Mouse (Mus musculus): ENCODE data around the gene Nup210. TPM values are rescaled to one million over a fixed set of nuclear protein-coding genes. Genes with fewer than 3 reads are reported as not detected.
A peak's percentile ranks its signal among the peaks of the same experiment; 100 is the strongest.
"Not testable (repeated sequence)": the region's sequence is repeated elsewhere in the genome, so short reads cannot be mapped to it uniquely, and the experiment has no call there.

The Nup210 gene
- total RNA-seq, 1 experiment from 2014 or later, result 9.4 TPM

DNA sequence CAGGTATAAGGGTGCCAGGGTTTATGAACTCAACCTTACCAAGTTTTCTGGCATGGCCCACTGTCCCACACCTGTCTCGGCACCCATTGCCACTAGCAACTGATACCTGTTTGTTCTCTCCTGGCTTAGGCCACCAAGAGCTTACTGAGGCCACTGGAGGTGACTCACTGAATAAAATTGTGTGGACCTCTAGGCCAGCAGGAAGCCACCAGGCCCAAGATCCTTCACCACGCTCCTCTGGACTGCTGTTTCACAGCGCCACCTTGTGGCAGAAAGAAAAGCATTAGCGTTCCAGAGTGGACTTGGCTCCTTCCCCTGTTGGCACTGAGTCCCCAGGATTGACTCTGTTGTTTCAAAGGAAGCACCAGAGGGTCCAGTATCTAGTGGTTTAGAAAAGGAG, 23.2 kb upstream of the Nup210 start:
- peak; percentile 87 for DNase-seq

DNA sequence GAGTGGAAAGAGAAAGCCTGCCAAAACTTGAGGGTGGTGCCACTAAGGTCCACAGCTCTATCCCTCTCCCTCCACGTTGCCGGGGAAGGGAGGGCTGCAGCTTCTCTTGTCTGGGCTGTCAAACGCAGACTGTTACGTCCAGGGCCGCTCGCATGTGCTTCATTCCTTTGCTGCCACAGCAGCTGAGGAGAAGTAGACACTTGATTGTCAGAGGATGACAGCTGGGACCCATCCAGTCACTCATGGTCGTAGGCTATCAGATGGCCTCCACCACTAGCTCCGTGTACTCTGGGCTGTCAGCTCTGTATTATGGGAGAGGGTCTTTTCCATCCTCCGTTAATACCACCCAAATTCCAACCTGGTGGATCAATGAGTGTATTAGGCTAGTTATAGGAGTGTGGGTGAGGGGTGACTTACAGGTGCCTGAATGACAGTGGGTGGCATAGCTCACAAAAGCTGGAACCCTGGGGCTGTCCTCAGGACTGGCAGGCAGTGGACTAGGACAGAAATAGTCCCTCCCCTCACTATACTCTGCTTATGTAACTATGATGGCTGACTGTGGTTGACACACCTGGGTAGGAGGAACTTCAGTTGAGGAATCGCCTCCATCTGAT, 20.8 kb upstream of the Nup210 start:
- no peak for DNase-seq

GRCm38 (mm10) chr6:91130856-91131255, 14.2 kb upstream of the Nup210 start:
- DNase-seq, result no peak

- DNase-seq, result no peak
Measured at GRCm38 (mm10) chr6:91128996-91129395, 12.4 kb upstream of the Nup210 start.

DNA sequence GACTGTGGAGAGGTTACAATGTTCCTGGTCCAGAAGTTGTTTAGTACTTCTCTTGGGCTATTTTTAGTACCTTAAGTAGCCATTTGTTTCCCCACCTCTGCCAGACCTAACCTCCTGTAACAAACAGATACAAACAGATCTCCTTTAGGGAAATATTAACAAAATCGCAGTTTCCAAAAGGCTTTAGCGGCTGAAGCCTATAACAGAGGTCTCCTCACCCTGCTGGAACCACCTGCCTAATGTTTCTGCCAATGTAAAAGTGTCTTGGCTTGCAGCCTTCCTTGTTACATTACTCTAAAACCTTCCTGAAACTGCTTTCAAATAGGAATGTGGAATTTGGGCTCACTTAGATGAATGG, 8.6 kb upstream of the Nup210 start:
- no peak for DNase-seq

GRCm38 (mm10) chr6:91124286-91125227, 7.9 kb upstream of the Nup210 start:
- no peak for DNase-seq

GRCm38 (mm10) chr6:91123453-91123852, 6.8 kb upstream of the Nup210 start:
- no peak for DNase-seq

DNA sequence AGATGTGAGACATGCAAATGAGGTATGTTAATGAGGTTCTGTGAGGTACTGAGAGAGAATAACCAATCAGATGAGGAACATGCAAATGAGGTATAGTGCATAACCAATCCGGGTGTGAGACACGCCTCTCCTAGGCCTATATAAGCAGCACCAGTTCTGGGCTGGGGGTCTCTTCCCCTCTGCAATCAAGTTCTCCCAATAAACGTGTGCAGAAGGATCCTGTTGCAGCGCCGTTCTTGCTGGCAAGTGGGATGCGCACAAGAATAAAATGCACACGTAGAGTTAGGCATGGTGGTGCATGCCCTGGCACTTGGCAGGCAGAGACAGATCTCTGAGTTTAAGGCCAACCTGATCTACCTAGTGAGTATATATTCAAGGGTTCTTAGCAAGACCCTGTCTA, 4.5 kb upstream of the Nup210 start:
- not testable (repeated sequence) for DNase-seq

GRCm38 (mm10) chr6:91120206-91120605, 3.6 kb upstream of the Nup210 start:
- peak; percentile 29 for DNase-seq

- no peak for DNase-seq
Measured at GRCm38 (mm10) chr6:91118526-91118925, 1.9 kb upstream of the Nup210 start.

DNA sequence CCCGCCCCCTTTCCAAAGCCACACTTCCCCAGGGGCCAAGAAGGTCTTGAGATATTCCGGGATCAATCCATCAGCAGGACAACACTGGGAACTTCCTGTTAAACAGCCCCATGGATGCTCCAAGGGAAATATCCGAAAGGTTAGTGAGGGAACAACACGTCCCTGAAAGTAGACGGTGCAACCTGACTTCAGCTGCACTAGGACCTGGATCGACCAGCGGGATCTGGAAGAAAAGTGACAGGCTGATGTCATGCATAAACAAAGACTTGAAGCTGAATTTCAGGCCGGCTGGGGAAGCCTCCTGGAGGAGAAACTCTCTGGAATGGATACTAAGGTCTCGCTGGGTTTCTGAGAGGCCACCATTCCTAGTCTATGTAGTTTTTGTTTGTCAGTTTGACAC, 520 bp upstream of the Nup210 start:
- peak; percentile 42 for DNase-seq

GRCm38 (mm10) chr6:91115863-91116243, 776 bp downstream of the Nup210 start:
- DNase-seq, result no peak

GRCm38 (mm10) chr6:91115158-91115557, 1.5 kb downstream of the Nup210 start:
- DNase-seq, result no peak

DNA sequence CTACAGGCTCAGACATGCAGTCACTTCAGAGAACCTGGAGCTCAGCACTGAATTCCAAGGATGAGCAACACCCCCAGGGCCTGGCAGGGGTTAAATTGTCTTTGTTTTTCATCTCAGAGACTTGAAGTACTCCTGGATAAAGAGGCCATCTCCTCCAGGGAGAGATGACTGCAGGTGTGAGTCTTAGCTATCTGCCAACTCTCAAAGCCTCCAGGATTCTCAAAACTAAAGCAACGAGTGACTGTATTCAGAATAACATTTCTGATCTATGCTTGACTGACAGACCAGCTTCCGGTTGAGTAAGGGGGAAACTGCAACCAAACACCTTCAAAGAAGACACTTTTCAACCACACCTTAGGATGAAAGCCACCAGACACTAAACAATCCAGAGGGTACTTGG, 1.9 kb downstream of the Nup210 start:
- DNase-seq, result no peak

GRCm38 (mm10) chr6:91111954-91112252, 4.7 kb downstream of the Nup210 start:
- DNase-seq, result no peak

- no peak for DNase-seq
Measured at GRCm38 (mm10) chr6:91111141-91111953, 5.3 kb downstream of the Nup210 start.

DNA sequence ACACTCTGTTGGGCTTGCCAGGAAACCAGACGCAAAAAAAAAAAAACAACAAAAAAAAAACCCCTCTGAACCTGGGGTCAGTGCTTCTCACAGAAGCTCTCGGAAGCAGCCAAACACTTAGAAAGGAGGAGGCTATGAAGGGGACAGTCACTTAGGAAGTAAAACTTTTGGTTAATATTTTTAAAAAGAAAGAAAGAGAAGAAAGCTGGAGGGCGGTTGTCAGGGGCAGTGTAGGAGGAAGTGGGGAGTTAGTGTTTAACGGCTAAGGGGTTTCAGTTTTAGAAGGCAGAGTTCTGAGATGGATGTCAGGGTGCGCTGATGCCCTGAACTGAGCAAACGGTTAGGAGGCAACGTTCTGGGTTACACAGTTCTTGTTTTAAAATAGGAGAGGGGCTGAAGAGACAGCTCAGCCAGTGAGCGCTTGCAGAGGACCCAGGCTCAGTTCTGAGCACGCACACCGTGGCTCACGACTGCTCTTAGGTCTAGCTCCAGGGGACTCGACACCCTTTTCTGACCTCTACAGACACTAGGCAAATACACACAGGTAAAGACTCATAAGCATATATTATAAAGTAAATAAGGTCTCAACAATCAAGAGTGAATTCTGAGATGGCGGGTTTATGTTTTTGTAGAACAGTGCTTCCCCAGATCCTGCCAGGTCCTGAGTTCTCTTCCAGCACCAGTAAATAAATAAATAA, 6.2 kb downstream of the Nup210 start:
- no peak for DNase-seq

DNA sequence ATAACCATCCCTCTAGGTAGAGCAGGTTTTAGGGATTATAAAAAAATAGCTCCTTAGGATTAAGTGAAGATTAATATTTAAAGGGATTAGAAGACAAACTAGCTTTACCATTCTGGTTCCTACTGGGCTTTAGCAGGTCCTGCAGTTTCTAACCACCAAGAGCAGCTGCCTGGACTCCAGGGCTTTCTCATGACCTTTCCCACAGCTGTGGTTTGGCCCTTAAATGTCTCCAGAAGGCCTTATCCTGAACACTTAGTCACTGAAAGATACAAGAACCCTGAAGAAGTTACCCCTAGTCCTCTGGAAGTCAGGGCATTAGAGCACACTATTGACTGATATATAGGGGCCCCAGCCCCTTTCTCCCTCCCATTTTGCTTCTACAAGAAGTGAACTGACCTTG, 7.1 kb downstream of the Nup210 start:
- DNase-seq, result no peak

- no peak for DNase-seq
Measured at GRCm38 (mm10) chr6:91108917-91109450, 7.6 kb downstream of the Nup210 start.

GRCm38 (mm10) chr6:91108301-91108916, 8.2 kb downstream of the Nup210 start:
- no peak for DNase-seq

GRCm38 (mm10) chr6:91105400-91106129, 11.1 kb downstream of the Nup210 start:
- DNase-seq, result no peak
